Mouse (Mus musculus) left cerebral cortex, adult 2 months (tissue): ENCODE results near the gene Ripk1. TPM values are rescaled to one million over a fixed set of nuclear protein-coding genes. Genes with fewer than 3 reads are reported as not detected.

Experiments
- DNase-seq, 2 experiments: peaks; one replicate each; pipeline ENCODE4 v3.0.0; 2021 to 2022; ENCODE audit warnings: low spot score in 2 of 2, mixed read lengths in 1 of 2; ENCODE audit errors: extremely low spot score in 1 of 2
- H3K27ac ChIP-seq: fragments of 200-600 bp; 2 replicates; pipeline ENCODE4 v1.8.1; 2022
- H3K4me3 ChIP-seq: fragments of 200-600 bp; 2 replicates; pipeline ENCODE4 v1.8.1; 2022
- CTCF ChIP-seq: fragments of 200-600 bp; IDR thresholded peaks from 2 replicates; pipeline ENCODE4 v1.8.1; 2022; ENCODE audit warnings: antibody characterized with exemption, mild to moderate bottlenecking, moderate library complexity
- intact Hi-C: fragments of 180-260 bp; cut with DNase I; formaldehyde crosslinking; loops from one replicate; pipeline ENCODE4 v1.15.1; 2025
- total RNA-seq, 2 experiments: library from RNA; stranded (reverse); gene quantifications; 2 replicates each; pipeline ENCODE4 v1.2.3; 2021

Ripk1 gene
- total RNA-seq, 2 experiments from 2014 or later: 5.8 to 6.9 TPM

GRCm38 (mm10) chr13:34079801-34080200 lies 77.6 kb downstream of the Ripk1 start:
- Histone ChIP-seq H3K4me3 (no peak overlapping the region), H3K27ac (no peak overlapping the region)
- DNase-seq: no peak
- no peak for TF ChIP-seq CTCF
- intact Hi-C loops: loop anchor here (2.0 to 10.0 kb wide), 3 partner anchors 51 to 265 kb away; partner anchors contain the start of genes Slc22a23 and Tubb2b

DNA sequence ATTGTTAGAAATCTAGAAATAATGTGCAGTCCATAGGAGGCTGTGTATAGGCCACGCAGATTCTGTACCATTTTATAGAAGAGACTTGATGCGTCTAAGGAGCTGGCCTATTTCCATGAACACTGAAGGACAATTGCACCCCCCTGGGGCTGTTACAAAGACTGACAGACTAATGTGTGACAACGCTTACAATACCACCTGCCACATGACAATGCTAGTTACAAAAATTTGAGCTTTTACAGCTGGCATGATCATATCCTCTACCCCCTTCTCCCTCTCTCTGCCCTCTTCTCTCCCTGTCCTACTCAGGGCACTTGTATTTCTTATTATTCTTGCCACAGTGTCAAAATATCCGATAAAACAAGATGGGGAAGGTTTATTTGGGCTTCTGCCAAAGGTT lies 79.8 kb downstream of the Ripk1 start:
- no peak for TF ChIP-seq CTCF
- no peak overlapping the region for H3K27ac ChIP-seq
- no peak for DNase-seq
- no peak overlapping the region for H3K4me3 ChIP-seq
- intact Hi-C loops: no loop called here

DNA sequence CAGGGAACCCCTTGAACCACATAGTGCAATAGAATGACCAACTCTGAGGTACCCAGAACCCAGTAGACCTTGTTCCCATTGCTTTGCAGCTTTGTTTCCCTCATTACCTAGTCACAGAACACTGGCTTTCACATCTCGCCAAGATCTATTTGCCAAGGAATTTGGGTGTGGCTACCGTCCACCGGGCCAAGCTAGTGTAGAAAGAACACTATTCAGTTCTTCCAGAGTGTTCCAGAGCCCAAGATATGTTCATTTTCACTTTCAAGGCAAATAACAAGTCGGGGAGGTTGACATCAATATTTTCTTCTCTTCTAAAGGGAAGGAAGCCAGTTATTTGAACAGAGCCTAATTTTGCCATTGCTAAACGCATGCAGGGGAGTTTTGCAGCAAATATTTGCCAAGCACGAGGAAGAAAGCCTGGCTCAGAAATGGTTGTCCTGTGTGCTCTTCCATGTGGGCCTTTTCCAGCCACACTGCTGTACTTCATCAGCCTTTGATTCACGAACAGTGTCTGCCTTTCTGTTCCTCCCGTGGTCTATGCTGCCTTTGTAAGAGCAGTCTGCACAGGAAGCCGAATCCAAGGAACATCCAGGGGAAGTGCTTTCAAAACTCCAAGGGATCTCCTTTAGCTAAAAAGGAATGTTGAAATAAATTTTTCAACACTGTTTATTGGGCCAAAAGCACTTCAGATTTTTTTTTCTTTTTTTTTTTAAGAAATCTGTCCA lies 82.0 kb downstream of the Ripk1 start:
- H3K4me3 ChIP-seq: no peak overlapping the region
- H3K27ac ChIP-seq: peak overlapping the region; percentile 52
- no peak for TF ChIP-seq CTCF
- DNase-seq: no peak
- intact Hi-C loops: no loop called here

Other genes starting within 250 kb of the Ripk1 start
- not detected for gene Serpinb6e, start 159.0 kb upstream of the Ripk1 start, total RNA-seq
- under 1 TPM; 0.37 to 0.70 TPM for gene Serpinb6c, start 96.7 kb upstream of the Ripk1 start, total RNA-seq
- 1 to 10 TPM; 5.0 to 7.6 TPM for gene Nqo2, start 37.7 kb upstream of the Ripk1 start, total RNA-seq
- gene Serpinb6a, start 431 bp downstream of the Ripk1 start, total RNA-seq: 10 to 100 TPM; 31.9 to 37.3 TPM
- 10 to 100 TPM; 41.8 to 45.8 TPM for gene Bphl, start 35.2 kb downstream of the Ripk1 start, total RNA-seq
- gene Tubb2a, start 75.6 kb downstream of the Ripk1 start, total RNA-seq: 100 to 1,000 TPM; 768 to 774 TPM
- 100 to 1,000 TPM; 153 to 177 TPM for gene Tubb2b, start 128.1 kb downstream of the Ripk1 start, total RNA-seq
- gene Psmg4, start 160.6 kb downstream of the Ripk1 start, total RNA-seq: 10 to 100 TPM; 19.4 to 20.6 TPM